Comparison of ENCODE assay signal across 10 mouse cellular contexts in the genomic region with DNA sequence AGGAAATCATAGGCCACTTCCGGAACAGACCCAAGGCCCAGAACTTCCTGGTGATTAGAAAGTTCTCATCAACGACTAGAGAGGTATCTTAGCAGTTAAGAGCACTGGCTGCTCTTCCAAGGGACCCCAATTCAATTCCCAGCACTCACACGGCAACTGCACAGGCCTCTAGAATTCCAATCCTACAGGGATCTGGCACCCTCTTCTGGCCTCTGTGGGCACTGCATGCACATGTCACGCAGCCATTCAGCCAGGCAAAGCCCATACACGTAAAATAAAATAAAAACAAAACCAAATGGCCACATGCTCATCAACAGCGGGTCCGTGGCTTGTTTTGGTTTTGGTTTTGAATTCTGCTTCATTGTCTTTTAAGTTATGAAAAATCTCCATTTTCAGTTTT.
A peak's percentile ranks its signal among the peaks of the same experiment; 100 is the strongest.
DNase-seq lines count a peak whose midpoint lies in the region; ATAC-seq and TF ChIP-seq lines count a peak whose summit lies in the region.
"Had no signal": no experiment of that assay in that cellular context is flagged by ENCODE, and none has a peak within 500 bp of the region (broad histone marks: within the 10 kb centered on the region; RNA-seq: fewer than 3 reads in every experiment).

No protein-coding gene starts in this region.

- TF ChIP-seq EP300 in stomach, postnatal 0 days (optimal IDR thresholded peaks at IDR 0.05), result no peak

- ATAC-seq in kidney, postnatal 0 days (replicated peaks; ENCODE audit: low FRiP score, low read depth), result no peak
- no peak for ATAC-seq in Patski
- ATAC-seq in stomach, postnatal 0 days (ENCODE audit: low FRiP score, low TSS enrichment), result no peak
- ATAC-seq: intestine, embryonic 16.5 days had no signal

- H3K36me3 ChIP-seq in kidney, postnatal 0 days (ENCODE audit: insufficient read depth, low read length), result no peaks in the 10 kb centered on the region
- no peaks in the 10 kb centered on the region for H3K36me3 ChIP-seq in thymus, adult 2 months (ENCODE audit: control insufficient read depth, insufficient read depth, low read length)
- H3K36me3 ChIP-seq in stomach, postnatal 0 days (ENCODE audit: control insufficient read depth, insufficient read depth, low read length), result no peaks in the 10 kb centered on the region
- H3K36me3 ChIP-seq: liver, embryonic 15.5 days had no signal

- no peak overlapping the region for H3K4me3 ChIP-seq in kidney, postnatal 0 days (replicated peaks; ENCODE audit: low read depth, low read length)
- H3K4me3 ChIP-seq in thymus, adult 2 months (ENCODE audit: control insufficient read depth, insufficient read depth, low read length), result no peak overlapping the region
- no peak overlapping the region for H3K4me3 ChIP-seq in stomach, postnatal 0 days (ENCODE audit: low read depth, low read length)
- H3K4me3 ChIP-seq: liver, embryonic 15.5 days had no signal

- H3K9me3 ChIP-seq in kidney, postnatal 0 days (replicated peaks; ENCODE audit: low read length), result no peaks in the 10 kb centered on the region
- H3K9me3 ChIP-seq in stomach, postnatal 0 days (ENCODE audit: control insufficient read depth, low read length), result no peaks in the 10 kb centered on the region
- H3K9me3 ChIP-seq: liver, embryonic 15.5 days had no signal

- H3K27me3 ChIP-seq in kidney, postnatal 0 days (ENCODE audit: insufficient read depth, low read length), result no peaks in the 10 kb centered on the region
- H3K27me3 ChIP-seq in thymus, adult 2 months (ENCODE audit: control insufficient read depth, insufficient read depth, low read length), result no peaks in the 10 kb centered on the region
- H3K27me3 ChIP-seq in Patski, result no peaks in the 10 kb centered on the region
- H3K27me3 ChIP-seq in stomach, postnatal 0 days (ENCODE audit: control insufficient read depth, insufficient read depth, low read length), result no peaks in the 10 kb centered on the region
- H3K27me3 ChIP-seq: liver, embryonic 15.5 days had no signal

- H3K4me2 ChIP-seq in kidney, postnatal 0 days (ENCODE audit: low read length), result no peak overlapping the region
- no peak overlapping the region for H3K4me2 ChIP-seq in stomach, postnatal 0 days (replicated peaks; ENCODE audit: low read depth)
- H3K4me2 ChIP-seq: liver, embryonic 15.5 days had no signal

- H3K9ac ChIP-seq in kidney, postnatal 0 days (ENCODE audit: low read depth, low read length), result no peak overlapping the region
- no peak overlapping the region for H3K9ac ChIP-seq in stomach, postnatal 0 days (ENCODE audit: low read length)
- H3K9ac ChIP-seq: liver, embryonic 15.5 days had no signal

- 0 out of 2 replicates have a peak, but pooled peaks cover 1% of the 10 kb centered on the region for H3K4me1 ChIP-seq in kidney, postnatal 0 days (replicated peaks; ENCODE audit: insufficient read depth, low read length)
- H3K4me1 ChIP-seq in thymus, adult 2 months (replicated peaks; ENCODE audit: control insufficient read depth, insufficient read depth, low read length), result peaks cover 11% of the 10 kb centered on the region
- H3K4me1 ChIP-seq in stomach, postnatal 0 days (replicated peaks; ENCODE audit: control insufficient read depth, insufficient read depth), result no peaks in the 10 kb centered on the region
- H3K4me1 ChIP-seq: liver, embryonic 15.5 days had no signal

- CTCF ChIA-PET in Patski (lab: Charles Lee), result no interaction called here

- no peak for DNase-seq in kidney, postnatal 0 days (ENCODE audit: low spot score)
- DNase-seq in kidney, postnatal 14 days, result no peak
- DNase-seq in thymus, adult 2 months, result peak; percentile 13
- no peak for DNase-seq in thymus, postnatal 36 days
- DNase-seq in Patski (ENCODE audit: low read depth, low spot score), result no peak
- DNase-seq in stomach, postnatal 0 days (ENCODE audit: low spot score), result no peak
- DNase-seq in adrenal gland, postnatal 36 days, result no peak
- DNase-seq: gastrocnemius, postnatal 14 days had no signal

- no peak overlapping the region for H3K27ac ChIP-seq in kidney, postnatal 0 days
- no peak overlapping the region for H3K27ac ChIP-seq in thymus, adult 2 months (ENCODE audit: control insufficient read depth, insufficient read depth, low read length)
- no peak overlapping the region for H3K27ac ChIP-seq in stomach, postnatal 0 days (replicated peaks)
- H3K27ac ChIP-seq: liver, embryonic 15.5 days had no signal

- peak; percentile 37; the same call in 1 of the 2 replicates for TF ChIP-seq CTCF in kidney, postnatal 0 days (IDR thresholded peaks at IDR 0.05; ENCODE audit: low read depth)
- peak; percentile 44; the same call in 1 of the 2 replicates for TF ChIP-seq CTCF in thymus, adult 2 months (IDR thresholded peaks at IDR 0.05; ENCODE audit: borderline replicate concordance, control insufficient read depth, extremely low read depth, insufficient read depth, low read length, poor library complexity)
- TF ChIP-seq CTCF in Patski (IDR thresholded peaks at IDR 0.05), result peak; percentile 70
- peak; percentile 53 for TF ChIP-seq CTCF in stomach, postnatal 0 days (IDR thresholded peaks at IDR 0.05; ENCODE audit: low read depth)

- in situ Hi-C loops in Patski (cut with MboI; ENCODE audit: low pct_unique_long_range_greater_than_20kb), result no loop called here

- POLR2A ChIA-PET in Patski (lab: Charles Lee), result no interaction called here

- no peak for TF ChIP-seq POLR2A in thymus, adult 2 months (IDR thresholded peaks at IDR 0.05; ENCODE audit: control insufficient read depth, extremely low read depth, insufficient read depth, low read length, poor library complexity)

- 93% methylated on average over 7 of the region's 7 CpGs for WGBS in kidney, postnatal 0 days
- WGBS in thymus, adult 2 months, result 93% methylated on average over 7 of the region's 7 CpGs
- WGBS in stomach, postnatal 0 days, result 95% methylated on average over 7 of the region's 7 CpGs
